Mouse (Mus musculus) testis, postnatal 10 days (tissue): ENCODE data around the gene Btg2.

ENCODE experiments used
- DNase-seq: peaks from one replicate; pipeline ENCODE4 v3.0.0; 2021; ENCODE audit warnings: low spot score

Gene Btg2

GRCm38 (mm10) chr1:134078802-134079476 lies at the start of gene Btg2:
Gene Btg2 (minus strand): TSS chr1:134079120.
- DNase-seq, result peak; percentile 98

GRCm38 (mm10) chr1:134122195-134122594 lies 43.3 kb upstream of the Btg2 start:
- DNase-seq, result peak; percentile 67

- DNase-seq, result peak; percentile 95
Observed at GRCm38 (mm10) chr1:134120179-134120578, 41.3 kb upstream of the Btg2 start.

- DNase-seq, result peak; percentile 55
Observed at GRCm38 (mm10) chr1:134117110-134117509, 38.2 kb upstream of the Btg2 start.

- DNase-seq, result no peak
Observed at GRCm38 (mm10) chr1:134115424-134115823, 36.5 kb upstream of the Btg2 start.

- no peak for DNase-seq
Observed at GRCm38 (mm10) chr1:134114730-134115129, 35.8 kb upstream of the Btg2 start.

- DNase-seq, result no peak
Observed at GRCm38 (mm10) chr1:134114018-134114417, 35.1 kb upstream of the Btg2 start.

GRCm38 (mm10) chr1:134113560-134113959 lies 34.6 kb upstream of the Btg2 start:
- DNase-seq, result no peak

GRCm38 (mm10) chr1:134110979-134111378 lies 32.1 kb upstream of the Btg2 start, which contains the start of gene Chit1:
Gene Chit1 (plus strand): TSS chr1:134111242.
- no peak for DNase-seq

- no peak for DNase-seq
Observed at GRCm38 (mm10) chr1:134110449-134110848, 31.5 kb upstream of the Btg2 start.

- peak; percentile 37 for DNase-seq
Observed at GRCm38 (mm10) chr1:134110015-134110414, 31.1 kb upstream of the Btg2 start.

- DNase-seq, result peak; percentile 37
Observed at GRCm38 (mm10) chr1:134107777-134108176, 28.9 kb upstream of the Btg2 start.

GRCm38 (mm10) chr1:134106719-134107118 lies 27.8 kb upstream of the Btg2 start:
- DNase-seq, result peak; percentile 69

- DNase-seq, result no peak
Observed at GRCm38 (mm10) chr1:134105764-134106430, 27.0 kb upstream of the Btg2 start.

- no peak for DNase-seq
Observed at GRCm38 (mm10) chr1:134105043-134105763, 26.3 kb upstream of the Btg2 start.

GRCm38 (mm10) chr1:134103861-134104260 lies 24.9 kb upstream of the Btg2 start:
- no peak for DNase-seq

- DNase-seq, result no peak
Observed at GRCm38 (mm10) chr1:134101593-134101992, 22.7 kb upstream of the Btg2 start.

- no peak for DNase-seq
Observed at GRCm38 (mm10) chr1:134100928-134101327, 22.0 kb upstream of the Btg2 start.

- DNase-seq, result no peak
Observed at GRCm38 (mm10) chr1:134100401-134100800, 21.5 kb upstream of the Btg2 start.

GRCm38 (mm10) chr1:134099516-134100235 lies 20.8 kb upstream of the Btg2 start:
- no peak for DNase-seq

- DNase-seq, result peak; percentile 70
Observed at GRCm38 (mm10) chr1:134098726-134099515, 20.0 kb upstream of the Btg2 start.
